Mouse (Mus musculus) kidney, adult 18-20 months (tissue): Measurements from ENCODE around the gene Sult2a8.
"Not testable (repeated sequence)": the region's sequence is repeated elsewhere in the genome, so short reads cannot be mapped to it uniquely, and the experiment has no call there.

Source experiments
- DNase-seq: peaks from one replicate; pipeline ENCODE4 v3.0.0; 2021

Gene Sult2a8

DNA sequence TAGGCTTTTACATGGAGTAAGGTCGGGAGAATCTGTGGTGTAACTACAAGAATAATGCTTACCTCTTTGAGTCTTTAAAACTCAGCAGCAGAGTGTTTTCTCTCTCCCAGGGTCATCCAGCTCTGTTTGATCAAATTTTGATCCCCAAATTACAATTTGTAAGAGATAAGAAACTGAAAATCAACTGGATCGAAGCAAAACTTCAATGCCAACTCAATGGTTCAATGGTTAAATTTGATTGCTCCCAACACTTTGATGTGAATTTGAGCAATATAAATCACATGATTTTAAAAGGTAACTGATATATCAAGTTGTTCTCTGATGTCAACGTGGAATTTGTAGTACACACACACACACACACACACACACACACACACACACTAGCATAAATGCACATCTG, at the start of gene Sult2a8:
Gene Sult2a8 (minus strand): TSS at position 236 of the 400 bp plus-strand sequence.
- DNase-seq = no peak

DNA sequence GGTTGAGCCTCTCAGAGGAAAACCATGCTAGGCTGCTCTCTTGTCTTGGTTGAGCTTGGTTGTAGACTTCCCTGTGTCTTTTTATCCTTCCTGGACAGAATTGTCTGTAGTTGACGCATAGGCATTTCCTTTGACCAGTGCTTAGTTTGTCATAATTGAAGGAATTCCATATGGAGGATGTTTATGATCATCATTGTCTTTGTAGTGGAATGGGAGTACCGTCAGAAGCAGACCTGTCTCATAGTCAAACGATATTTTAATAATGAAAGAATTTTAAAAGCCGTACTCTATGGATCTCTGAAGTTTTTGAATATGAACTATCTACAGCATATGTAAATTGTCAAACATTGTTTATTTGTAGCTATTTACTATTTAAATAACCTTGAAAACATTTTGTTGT, 47.6 kb upstream of the Sult2a8 start, which contains the start of gene Sult2a7:
Gene Sult2a7 (minus strand): TSS at position 101 of the 400 bp plus-strand sequence.
- DNase-seq = no peak

- no peak for DNase-seq
Measured at GRCm38 (mm10) chr7:14492886-14493285, 46.3 kb upstream of the Sult2a8 start.

DNA sequence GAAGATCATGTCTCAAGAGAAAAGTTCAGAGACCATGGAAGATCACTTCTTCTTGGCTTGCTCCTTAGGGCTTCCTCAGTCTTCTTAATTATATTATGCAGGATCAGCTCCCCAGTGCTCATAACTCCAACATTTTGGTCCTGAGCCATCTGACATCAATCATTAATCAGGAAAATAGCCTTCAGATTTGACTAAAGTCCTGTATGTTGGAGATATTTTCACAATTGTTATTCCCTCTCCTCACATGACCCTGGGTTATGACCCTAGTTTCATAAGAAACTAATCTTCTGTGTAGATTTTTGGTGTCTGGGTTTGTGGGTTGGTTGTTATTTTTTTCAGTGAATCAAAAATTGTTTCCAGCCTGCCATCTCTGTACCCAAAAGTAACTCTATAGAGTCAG, 7.0 kb downstream of the Sult2a8 start:
- DNase-seq = no peak

DNA sequence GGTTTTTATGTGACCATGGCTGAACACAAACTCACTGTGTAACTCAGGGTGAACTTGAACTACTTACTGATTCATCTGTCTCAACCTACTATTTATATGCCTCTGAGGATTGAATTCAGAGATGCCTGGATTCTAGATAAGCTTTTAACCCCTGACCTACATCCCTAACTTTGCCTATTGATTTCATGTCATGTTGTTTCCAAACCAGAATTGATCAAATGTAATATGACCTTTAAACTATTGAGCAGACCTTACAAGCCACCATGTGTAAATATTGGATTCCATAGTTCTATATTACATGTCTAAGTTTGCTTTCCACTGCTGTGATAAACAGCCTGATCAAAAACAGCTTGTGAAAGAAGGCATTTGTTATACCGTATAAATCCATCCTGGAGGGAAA, 8.1 kb downstream of the Sult2a8 start:
- DNase-seq = no peak

DNA sequence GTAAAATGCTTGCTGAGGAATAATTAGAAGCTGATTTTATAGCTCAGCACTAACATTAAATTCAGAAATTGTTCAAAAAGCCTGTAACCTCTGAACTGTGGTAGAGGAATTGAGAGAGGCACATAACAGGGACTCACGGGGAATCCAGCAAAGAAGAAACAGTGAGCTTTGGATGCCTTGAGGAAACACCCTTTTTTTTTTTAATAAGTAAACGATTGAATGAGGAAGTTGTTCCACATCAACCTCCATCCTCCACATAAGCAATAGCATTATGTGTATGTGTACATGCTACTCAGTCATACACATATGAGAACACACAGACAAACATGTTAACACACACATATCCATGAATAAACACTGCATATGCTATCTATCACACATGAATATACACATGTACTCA, 8.5 kb downstream of the Sult2a8 start:
- no peak for DNase-seq

- DNase-seq = not testable (repeated sequence)
Measured at GRCm38 (mm10) chr7:14399363-14399762, 47.2 kb downstream of the Sult2a8 start.

GRCm38 (mm10) chr7:14396462-14396861, 50.1 kb downstream of the Sult2a8 start:
- DNase-seq = no peak
